Mouse (Mus musculus): ENCODE results near the gene Naa16.

Gene Naa16

DNA sequence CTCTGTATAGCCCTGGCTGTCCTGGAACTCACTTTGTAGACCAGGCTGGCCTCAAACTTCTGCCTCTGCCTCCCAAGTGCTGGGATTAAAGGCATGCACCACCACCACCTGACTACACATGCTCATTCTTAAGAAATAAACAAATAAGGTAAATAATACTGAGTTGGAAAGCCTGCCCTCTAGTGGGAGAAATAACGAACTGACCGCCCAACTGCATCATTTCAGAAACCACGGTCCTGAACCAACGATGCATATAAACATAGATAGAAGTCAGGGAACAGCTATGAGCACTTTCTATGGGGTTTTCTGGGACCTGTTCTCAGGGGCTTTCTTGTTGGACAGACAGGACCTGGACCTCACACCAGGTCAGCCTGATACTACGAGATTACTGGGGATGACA lies 63.5 kb downstream of the Naa16 start:
- peak; percentile 54 for DNase-seq

DNA sequence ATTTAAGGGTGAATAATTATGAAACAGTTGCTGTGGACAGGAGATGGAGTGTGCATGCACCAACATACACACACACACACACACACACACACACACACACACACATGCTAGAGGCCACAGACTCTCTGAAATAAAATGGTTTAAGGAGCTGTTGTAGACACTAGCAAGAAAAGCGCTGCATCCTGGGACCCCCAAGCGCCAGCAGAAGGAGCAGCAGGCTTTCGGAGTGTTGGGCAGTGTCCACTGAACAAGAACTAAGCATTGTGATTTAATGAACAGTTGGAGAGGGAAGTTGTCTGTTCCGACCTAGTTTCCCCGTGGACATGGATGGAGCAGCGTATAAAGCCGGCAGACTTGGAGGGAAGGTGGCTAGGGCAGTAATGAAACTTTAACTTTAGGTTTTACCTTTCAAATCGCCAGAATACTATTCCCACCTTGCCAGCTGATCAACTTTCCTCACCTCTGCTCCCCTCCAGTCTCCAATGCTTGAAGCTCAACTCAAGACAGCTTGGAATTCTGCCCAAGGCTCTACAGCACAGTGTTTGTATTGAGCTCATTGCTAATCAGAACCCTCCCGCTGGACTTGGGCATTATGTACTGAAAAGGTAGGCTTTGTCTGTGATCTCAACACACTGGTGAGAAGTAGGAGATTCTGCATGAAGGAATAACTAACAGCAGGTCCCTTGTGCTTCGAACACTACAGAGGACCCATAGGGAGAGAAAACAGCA lies 66.3 kb downstream of the Naa16 start:
- DNase-seq: no peak

DNA sequence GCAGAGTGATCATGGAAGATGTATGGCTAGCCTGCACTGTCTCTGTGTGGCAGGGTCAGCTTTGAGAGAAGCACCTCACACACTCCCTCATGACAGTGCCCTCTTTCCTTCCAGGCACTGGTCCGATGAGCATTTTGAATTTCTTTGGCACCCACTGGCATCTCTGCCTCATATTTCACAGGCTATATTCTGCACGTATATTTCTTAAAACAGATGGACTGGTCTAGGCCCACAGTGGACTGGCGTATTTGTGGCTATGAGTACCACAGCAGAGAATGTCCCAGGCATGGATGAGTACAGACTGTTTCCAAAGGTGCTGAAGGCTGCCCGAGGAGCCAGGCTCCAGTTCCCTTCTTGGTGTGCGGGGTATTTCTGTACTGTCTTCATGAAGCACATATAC lies 68.7 kb downstream of the Naa16 start:
- DNase-seq: no peak

DNA sequence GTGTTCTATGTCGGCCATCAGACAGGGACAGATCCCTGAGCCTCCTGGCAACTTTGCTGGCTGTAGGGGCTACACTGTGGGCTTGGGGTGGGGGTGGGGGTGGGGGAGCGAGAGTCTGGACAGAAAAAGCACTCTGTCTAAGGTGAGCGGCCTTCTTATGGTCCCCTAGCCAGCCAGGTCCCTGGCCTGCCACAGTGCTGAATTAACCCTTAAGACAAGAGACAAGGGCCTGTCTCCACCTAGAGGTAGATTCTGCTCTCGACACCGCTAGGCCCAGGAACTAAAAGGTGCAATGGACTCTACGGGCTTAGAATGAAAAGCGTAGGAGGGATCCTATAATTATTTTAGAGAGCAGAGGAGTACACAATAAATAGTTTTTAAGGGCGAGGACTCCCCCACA lies 69.4 kb downstream of the Naa16 start:
- DNase-seq: peak; percentile 51

DNA sequence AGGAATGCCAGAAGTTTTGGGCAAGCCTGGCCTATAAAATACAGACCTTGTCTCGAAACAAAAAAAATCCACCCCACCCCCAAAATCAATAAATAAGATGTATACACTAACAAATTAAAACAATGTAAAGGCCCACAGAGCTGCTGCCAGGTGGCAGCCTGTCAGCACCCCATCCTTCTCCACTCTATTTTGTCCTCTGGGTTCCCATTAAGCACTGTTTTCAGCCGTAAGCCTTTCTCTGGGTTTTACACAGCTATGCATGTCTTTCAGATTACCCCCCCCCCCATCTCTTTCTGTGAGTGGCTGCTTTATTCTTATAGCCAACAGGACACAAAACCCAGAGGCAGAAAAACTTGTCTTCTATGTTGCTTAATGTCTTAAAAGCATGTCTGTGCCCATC lies 73.0 kb downstream of the Naa16 start:
- no peak for DNase-seq

DNA sequence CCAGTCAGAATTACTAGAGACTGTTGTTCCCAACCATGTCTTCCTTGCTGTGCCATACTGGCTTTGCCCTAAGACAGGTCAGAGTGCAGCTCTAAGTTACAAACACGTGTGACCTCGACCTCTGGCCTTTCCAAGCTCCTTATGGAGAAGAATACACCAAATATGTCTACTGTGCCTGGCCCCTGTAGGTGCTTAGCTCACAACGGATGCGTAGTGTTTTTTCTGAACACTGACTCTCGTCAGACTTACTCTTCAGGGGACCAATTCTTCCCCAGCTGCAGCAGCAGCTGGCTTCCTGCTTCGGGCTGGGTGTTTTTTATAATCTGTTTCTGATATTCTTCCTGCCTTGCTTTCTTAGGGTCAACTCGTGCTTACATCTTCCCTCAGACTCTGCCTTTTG lies 74.7 kb downstream of the Naa16 start:
- no peak for DNase-seq

DNA sequence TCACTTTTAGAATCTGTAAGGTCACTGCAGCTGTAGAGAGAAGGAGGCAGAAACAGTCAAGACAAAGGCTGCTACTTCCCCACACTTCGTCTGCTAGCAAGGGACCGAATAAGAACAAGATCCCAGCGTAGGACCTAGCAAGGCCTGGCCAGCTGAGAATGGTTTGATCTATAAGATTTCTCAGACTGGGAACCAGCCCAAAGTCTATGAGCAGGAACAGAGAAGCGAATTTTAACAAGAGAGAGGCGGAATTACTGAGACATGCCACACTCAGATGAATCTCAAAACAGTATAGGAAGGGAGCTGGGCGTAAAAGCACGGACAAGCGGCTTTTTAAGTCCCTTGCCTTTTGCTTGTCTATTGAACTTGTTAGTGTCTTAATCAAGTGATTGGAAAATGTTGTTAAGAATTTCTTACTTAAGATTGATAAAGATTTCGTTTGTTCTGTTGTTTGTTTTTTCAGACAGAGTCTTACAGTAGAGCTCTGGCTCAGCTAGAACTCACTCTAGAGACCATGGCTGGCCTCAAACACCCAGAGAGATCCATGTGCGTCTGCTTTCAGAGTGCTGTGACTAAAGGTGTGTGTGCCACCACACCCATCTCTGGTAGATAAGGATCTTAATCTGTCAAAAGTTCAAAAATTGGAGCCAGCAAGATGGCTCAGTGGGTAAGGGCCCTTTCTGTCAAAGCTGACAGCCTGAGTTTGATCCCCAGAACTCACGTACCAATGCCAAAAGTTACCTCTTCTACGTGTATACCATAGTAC lies 76.2 kb downstream of the Naa16 start:
- no peak for DNase-seq

DNA sequence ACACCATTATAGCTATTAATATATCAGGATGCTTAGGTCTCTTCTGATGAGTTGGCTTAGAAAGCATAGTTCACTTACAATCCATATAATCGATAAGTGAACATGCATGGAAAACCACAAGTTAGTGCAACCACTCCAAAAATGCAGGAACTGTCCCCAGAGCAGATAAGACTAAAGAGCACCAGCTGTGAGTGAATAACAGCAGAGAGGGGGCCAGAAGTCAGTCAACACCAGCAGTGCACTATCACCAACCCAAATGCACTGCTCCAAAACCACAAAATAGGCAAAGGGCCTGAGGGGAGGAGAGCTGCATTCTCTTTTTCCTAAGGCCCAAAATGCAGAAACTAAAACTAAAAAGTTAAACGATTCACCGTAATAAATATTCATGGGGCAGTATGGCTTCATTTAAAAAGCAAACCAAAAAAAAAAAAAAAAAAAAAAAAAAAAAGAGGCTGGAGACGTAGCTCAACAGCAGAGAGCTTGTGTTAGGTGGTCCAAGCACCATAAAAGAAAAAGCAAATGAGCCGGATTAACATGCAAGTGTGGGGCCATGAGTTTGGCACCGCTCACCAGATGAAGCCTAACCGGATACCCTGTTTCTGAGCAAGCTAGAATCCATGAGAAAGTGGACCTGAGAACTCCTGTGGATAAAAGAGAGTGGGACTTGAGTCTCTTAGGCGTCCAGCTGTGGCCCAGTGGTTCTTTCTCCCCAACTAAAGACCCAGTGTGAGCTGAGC lies 77.0 kb downstream of the Naa16 start:
- no peak for DNase-seq

DNA sequence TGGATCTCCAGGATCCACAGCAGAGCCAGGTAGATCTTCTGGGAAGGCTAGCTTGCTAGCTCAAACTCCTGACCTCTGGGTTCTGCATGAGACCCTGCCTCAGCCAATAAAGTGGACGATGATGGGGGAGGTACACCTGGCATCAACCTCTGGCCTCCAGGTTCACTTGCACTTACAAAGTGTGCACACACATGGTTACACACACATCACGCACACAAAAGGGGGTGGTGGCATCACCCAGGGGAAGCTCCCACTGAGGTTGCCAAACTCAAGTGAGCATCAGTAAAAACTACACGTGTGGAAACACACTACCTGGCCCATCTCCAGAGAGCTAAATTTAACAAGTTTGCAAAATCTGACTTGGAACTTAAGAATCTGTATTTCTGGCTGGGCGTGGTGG lies 77.9 kb downstream of the Naa16 start:
- DNase-seq: no peak

DNA sequence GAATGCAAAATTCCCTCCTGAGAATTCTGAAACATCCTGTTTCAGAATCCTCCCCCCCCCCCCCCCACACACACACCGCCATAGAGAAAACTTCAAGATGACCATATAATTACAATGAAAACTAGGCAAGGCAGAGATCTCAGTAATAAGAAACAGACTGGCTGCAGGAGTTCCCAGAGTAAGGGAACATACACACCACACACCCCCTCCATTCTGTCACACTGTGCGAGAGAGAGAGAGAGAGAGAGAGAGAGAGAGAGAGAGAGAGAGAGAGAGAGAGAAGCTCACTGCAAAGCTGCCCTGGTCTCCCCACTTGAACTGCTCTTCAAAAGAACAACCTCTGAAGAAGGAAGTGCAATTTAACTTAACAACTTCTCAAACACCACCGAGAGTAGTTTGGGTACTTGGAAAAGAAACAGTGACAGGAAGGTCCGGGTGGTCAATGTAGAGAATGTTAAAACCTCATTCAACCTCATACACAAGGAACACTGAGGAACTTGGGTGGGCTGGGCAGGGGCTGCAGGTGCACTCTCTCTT lies 78.6 kb downstream of the Naa16 start:
- no peak for DNase-seq

DNA sequence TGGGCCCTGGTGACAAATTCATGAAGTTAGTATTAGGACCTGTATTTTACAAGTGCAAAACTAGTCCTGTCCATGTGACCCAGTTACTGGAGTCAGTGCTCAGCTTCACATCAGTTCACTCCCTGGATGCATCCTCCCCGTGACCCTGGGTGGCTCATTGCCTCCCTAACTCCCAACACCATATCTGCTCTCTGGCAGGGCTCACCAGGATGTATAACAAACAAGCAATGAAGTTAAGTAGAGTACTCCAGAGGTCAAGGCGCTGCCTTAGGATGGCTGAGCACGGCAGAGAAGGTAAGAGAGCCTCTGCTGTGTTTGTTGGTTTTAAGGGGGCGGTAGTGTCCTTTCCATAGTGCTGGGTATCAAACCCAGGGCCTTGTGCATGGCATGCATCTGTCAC lies 81.5 kb downstream of the Naa16 start:
- DNase-seq: no peak

DNA sequence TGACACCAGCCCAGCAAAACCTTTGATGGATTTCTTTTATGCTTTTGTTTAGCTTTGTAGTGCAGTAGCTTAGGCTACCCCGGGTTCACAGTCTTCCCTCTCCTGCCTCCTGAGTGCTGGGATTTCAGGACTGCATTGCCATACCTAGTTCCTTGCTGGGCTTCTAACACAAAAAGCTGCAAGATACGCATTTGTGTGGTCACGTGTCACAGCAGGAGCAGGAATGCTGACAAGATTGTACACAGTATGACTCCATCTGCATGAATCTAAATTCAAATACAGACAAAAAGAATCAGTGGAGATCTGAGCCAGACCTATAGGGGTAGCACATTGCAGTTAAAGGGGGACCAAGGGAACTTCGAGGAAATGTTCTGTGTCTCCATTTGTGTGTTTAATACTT lies 82.2 kb downstream of the Naa16 start:
- DNase-seq: no peak

DNA sequence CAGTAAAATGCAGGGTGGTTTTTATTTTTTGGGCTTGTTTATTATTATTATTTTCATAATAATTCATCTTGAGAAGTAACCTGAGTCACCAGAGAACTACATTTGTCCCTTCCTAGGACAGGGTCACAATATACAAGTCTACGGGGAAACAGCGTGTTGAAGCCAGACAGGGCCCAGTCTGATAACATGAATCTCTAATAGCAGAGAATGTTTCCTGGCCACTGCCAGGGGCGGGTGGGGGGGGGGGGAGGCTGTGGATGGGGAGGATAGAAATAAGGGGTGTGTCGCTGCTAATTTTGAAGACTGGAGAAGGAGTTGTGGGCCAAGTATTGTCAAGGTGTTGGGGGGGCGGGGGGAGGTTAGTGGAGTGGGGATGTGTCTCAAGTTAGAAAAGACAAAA lies 82.7 kb downstream of the Naa16 start:
- DNase-seq: no peak

DNA sequence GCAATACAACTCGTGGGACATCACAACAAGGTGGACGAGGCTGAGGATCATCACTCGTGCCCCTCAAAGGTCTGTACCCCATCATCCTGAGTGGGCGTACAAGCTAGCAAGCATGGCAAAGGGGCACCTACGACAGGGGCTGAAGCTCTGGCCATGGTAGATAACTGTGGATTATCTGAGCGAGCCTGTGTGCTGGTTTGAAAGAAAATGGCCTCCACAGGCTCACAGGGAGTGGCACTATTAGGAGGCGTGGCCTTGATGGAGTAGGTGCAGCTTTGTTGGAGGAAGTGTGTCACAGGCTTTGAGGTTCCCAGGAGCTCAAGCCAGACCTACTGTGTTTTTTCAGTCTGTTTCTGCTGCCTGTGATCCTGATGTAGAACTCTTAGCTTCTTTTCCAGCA lies 83.4 kb downstream of the Naa16 start:
- no peak for DNase-seq

DNA sequence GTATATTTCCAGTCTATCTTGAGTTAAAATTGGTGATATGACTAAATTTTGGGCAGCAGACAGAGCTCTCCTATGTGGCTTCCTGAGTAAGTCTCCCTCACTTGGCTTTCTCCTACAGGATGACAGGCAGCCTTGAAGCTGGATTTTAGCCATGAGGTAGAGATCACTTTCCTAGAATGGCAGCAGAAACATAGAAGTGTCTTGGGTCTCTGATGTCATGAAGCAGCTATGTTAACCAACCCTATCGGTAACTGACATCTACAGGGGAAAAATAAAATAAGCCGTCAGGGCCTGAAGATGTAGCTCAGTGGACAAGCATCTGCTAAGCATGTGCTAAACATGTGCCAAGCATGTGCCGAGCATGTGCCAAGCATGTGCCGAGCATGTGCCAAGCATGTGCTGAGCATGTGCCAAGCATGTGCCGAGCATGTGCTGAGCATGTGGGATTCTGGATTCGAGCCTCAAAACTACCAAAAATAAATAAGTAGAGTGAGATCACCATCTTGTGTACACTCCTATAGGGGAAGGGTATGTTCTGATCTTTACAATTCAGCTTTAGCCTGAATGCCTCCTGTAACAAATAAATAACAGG lies 85.6 kb downstream of the Naa16 start:
- no peak for DNase-seq

DNA sequence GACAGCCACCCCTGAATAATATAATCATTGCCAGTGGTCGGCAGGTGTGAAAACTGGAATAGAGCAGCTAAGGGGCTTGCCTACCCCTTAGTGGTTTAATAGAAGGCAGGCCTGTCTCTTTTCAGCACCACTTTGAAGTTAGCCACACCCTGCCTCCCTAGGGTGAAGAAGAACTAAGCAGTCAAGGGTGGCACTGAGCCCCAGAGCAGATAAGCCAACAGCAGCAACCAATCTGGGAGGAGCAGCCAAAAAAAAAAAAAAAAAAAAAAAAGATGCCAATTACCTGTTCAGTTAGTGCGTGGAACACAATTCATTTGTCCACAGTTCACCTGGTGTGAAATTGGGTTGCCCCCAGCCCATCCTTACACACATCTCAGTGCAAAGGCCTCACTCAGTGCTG lies 87.4 kb downstream of the Naa16 start:
- DNase-seq: no peak

DNA sequence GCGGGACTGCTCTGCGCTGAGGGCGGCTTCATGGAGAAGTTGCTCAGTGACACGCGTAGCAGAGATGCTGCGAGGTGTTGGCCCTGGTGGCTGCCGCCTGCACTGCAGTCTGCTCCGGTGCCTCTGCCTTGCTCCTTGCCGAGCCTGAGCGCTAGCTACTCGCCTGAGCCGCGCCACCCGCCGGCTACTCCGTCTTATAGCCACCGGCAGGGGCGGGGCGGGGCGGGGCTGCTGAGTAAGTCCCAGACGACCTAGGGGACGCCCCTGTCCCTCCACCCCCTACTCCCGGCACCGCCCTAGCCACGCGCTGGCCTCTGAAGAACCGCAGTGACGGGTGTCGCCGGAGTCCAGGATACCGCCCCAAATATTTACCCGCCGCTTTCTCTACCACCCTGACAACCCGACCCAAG lies 89.1 kb downstream of the Naa16 start, which contains the start of gene Rgcc:
Gene Rgcc (minus strand): TSS at position 180 of the 410 bp plus-strand sequence.
- peak; percentile 96 for DNase-seq

DNA sequence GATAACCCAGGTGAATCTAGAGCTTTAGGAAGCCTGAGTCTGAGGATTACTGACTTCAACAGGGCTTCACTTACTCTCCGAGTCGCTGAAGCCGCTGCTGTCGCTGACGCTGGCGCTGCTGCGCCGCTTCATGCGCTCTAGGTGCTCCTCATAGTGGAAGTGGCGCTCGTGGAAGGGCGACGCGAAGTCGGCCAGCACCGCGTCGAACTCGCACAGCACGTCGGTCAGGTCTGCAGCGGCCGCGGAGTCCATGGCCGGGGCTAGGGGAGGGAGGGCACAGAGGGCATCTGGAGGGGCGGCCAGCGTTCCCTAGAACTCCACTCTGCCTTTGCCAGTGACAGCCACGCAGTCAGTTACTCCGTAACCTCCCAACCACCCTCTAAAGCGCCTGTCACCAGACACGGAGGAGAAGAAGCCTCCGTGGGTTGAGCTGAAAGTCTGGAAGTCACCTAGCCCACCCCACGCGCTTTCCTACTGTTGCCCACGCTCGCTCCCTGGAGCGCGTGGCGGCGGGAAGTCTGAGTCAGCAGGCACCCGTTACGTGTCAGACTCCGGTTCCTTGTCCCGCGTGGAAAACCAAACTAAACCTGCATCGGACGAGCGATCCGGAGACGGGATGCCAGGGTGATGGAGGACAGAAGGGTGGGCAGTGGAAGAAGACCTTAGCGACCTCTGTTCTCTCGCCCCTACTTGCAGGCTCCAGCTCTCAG lies 89.8 kb downstream of the Naa16 start:
- DNase-seq: no peak

DNA sequence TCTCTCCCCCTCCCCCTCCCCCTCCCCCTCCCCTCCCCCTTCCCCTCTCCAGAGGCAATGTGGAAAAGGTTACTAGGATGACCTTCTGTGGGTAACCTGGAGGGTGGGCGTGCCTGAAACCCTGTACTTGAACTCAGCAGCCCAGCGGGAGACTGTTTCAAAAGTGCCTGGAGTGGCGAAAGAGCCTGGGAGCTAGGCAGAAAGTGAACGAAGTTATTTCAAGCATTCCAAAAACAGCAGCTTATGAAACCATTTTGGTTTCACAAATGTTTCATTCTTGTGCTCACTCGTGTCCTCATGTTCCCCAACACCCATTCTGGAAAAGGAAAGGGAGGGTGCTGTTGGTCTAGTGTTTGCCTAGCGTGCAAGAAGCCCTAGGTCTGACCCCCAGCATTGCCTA lies 90.8 kb downstream of the Naa16 start:
- no peak for DNase-seq

DNA sequence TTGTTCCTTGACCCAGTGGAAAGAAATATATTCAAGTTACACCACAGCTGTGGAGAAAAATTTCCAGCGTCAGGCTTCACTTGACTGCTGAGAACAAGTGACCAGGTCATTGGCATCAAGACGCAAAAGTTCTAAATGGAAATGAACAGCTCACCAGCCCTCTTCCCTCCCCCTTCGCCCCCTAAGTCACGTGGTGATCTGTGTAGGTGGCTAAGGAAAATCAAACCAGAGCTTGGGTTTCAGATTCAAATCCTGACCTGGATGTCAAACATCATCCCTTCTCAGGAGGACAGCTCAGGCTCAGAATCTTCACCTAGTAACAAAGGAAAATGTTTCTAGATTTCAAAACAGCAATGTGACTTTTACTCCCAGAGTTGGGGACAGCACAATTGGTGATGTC lies 91.3 kb downstream of the Naa16 start:
- DNase-seq: no peak

DNA sequence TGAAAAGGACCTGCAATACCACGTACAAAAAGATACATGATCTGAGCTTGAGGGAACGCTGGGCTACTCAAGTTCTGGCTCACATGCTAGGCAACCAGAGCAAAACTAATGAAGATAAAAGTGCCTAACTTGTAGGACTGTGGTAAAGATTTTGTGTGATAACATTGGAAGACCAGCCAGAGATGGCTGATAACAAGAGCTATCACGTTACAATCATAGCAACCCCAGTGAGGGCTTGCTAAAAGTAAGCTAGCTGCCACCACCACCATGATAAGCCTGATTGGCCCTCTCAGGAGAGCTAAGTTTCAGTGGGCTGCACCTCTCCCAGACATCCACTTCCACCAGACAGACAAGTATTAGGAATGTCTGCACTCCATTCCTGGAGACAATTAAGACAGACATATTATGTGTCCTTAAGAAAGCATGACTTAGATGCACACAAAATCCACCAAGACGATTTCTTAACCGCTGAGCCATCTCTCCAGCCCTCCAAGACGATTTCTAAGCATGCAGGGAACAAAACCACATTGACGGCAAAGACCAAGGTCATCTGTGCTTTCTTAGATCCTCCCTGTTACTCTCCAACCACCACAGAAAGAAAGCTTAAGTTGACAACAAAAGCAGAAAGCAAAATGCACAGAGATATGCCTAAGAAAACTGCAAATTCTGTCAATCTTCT lies 92.1 kb downstream of the Naa16 start:
- DNase-seq: no peak

DNA sequence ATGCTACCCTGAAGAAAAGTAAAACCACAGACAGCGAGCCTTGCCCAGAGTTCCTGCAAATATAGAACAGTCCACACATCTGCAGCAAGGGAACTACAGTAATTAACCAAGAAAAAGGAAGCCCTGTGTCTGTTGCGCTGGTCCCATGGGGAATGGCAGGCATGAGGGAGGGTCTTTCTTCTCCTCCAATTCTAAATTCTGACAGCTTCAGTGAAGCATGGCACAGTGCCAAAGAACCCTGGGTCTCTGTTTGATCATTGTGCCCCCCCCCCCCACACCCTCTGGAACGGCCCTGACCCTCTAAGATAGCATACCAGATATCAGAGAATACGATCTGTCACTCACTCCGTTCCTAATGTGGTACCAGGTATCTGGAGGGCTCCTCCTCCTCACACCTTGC lies 93.7 kb downstream of the Naa16 start:
- DNase-seq: no peak

Data from kidney, postnatal 14 days (tissue).